Mouse (Mus musculus) liver, adult 2 months (tissue): Measurements from ENCODE around the gene Arid3b.

Experiments used
- CTCF ChIP-seq: fragments of 200-500 bp; IDR thresholded peaks from 2 replicates; pipeline ENCODE4 v1.5.1; 2011; ENCODE audit warnings: low read depth, low read length, control low read depth
- POLR2A ChIP-seq: fragments of 200-500 bp; IDR thresholded peaks from 2 replicates; pipeline ENCODE4 v1.6.1; 2011; ENCODE audit warnings: low read length, control low read depth; ENCODE audit not compliant: insufficient read depth; ENCODE audit errors: extremely low read depth

DNA sequence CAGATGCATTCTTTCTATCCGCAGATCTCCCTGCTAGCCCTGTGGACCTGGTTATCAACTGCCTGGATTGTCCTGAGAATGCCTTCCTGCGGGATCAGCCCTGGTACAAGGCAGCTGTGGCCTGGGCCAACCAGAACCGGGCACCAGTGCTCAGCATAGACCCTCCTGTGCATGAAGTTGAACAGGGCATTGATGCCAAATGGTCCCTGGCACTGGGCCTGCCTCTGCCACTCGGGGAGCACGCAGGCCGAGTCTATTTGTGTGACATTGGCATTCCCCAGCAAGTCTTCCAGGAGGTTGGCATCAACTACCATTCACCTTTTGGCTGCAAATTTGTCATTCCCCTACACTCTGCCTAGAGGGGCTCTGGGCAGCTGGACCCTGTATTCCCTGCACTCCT lies 88.5 kb downstream of the Arid3b start:
- TF ChIP-seq CTCF, result no peak
- no peak for TF ChIP-seq POLR2A
